Mouse (Mus musculus) liver, embryonic 15.5 days (tissue): ENCODE measurements around the gene Ptpru. TPM values are rescaled to one million over a fixed set of nuclear protein-coding genes. Genes with fewer than 3 reads are reported as not detected.

Experiments
- ATAC-seq: fragments of 200-750 bp; cut with Nextera tagmentation; 2 replicates; pipeline ENCODE4 v1.8.0; 2017; ENCODE audit warnings: moderate number of reproducible peaks, mild to moderate bottlenecking, moderate library complexity; ENCODE audit not compliant: insufficient read depth
- H3K27ac ChIP-seq: fragments of 300-500 bp; sonication (generic); replicated peaks from 2 replicates; pipeline ENCODE4 v1.5.1; 2015; ENCODE audit warnings: mild to moderate bottlenecking, inconsistent platforms
- H3K27me3 ChIP-seq: fragments of 300-500 bp; sonication (generic); 2 replicates; pipeline ENCODE4 v1.6.1; 2015; ENCODE audit warnings: mild to moderate bottlenecking, inconsistent platforms
- H3K36me3 ChIP-seq: fragments of 300-500 bp; sonication (generic); replicated peaks from 2 replicates; pipeline ENCODE4 v1.6.1; 2015; ENCODE audit warnings: moderate library complexity, mild to moderate bottlenecking, inconsistent platforms
- H3K4me1 ChIP-seq: fragments of 300-500 bp; sonication (generic); replicated peaks from 2 replicates; pipeline ENCODE4 v1.6.1; 2015; ENCODE audit warnings: inconsistent platforms
- H3K4me2 ChIP-seq: fragments of 300-500 bp; sonication (generic); 2 replicates; pipeline ENCODE4 v1.6.1; 2015; ENCODE audit warnings: moderate library complexity, mild to moderate bottlenecking, inconsistent platforms
- H3K4me3 ChIP-seq: fragments of 300-500 bp; sonication (generic); replicated peaks from 2 replicates; pipeline ENCODE4 v1.5.1; 2015; ENCODE audit warnings: mild to moderate bottlenecking, inconsistent platforms
- H3K9ac ChIP-seq: fragments of 300-500 bp; sonication (generic); 2 replicates; pipeline ENCODE4 v1.6.1; 2015; ENCODE audit warnings: moderate library complexity, mild to moderate bottlenecking, inconsistent platforms
- H3K9me3 ChIP-seq: fragments of 300-500 bp; sonication (generic); replicated peaks from 2 replicates; pipeline ENCODE4 v1.6.1; 2016; ENCODE audit warnings: inconsistent platforms
- WGBS: fragments of 180-500 bp; shearing (Covaris S2); methylation state at CpG from one replicate; pipeline ENCODE4 v1.1.7; 2015; ENCODE audit warnings: mixed read lengths; ENCODE audit not compliant: insufficient replicate concordance; 5-methylcytosine and 5-hydroxymethylcytosine counted together
- polyA plus RNA-seq: library from polyadenylated mRNA; unstranded; fragments of >200 nt; fragmentation: Nextera tagmentation; extraction: Ambion mirVana; gene quantifications from 2 replicates; pipeline ENCODE4 v1.2.1, GENCODE M21; 2015

The Ptpru gene
- polyA plus RNA-seq, 1 experiment from 2014 or later = 2.4 TPM

DNA sequence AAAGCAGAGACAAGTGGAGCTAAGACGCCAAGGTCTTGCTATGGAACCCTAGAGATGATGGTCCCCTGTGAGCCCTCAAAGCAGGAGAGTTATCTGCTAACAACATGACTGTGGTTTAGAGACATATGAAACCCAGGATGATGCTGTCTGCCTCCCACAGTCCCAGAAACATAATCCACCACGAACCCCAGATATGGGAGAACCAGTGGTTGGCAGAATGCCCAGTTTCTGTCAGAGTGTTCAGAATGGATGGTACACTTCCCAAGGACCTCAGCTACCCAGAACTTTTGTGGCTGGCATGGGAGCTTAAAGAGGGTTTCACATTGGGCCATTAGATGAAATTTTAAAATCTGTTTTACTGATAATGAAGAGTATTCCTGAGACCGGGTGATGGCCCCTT is 57.1 kb downstream of the Ptpru start:
- H3K4me2 ChIP-seq = no peak overlapping the region
- WGBS = 38% methylated on average over 3 of the region's 3 CpGs
- H3K27me3 ChIP-seq = 0 out of 2 replicates have a peak, but pooled peaks cover 4% of the 10 kb centered on the region
- no peaks in the 10 kb centered on the region for H3K4me1 ChIP-seq
- H3K9ac ChIP-seq = no peak overlapping the region
- H3K36me3 ChIP-seq = no peaks in the 10 kb centered on the region
- no peak for ATAC-seq
- no peak overlapping the region for H3K4me3 ChIP-seq
- H3K9me3 ChIP-seq = no peaks in the 10 kb centered on the region
- no peak overlapping the region for H3K27ac ChIP-seq

DNA sequence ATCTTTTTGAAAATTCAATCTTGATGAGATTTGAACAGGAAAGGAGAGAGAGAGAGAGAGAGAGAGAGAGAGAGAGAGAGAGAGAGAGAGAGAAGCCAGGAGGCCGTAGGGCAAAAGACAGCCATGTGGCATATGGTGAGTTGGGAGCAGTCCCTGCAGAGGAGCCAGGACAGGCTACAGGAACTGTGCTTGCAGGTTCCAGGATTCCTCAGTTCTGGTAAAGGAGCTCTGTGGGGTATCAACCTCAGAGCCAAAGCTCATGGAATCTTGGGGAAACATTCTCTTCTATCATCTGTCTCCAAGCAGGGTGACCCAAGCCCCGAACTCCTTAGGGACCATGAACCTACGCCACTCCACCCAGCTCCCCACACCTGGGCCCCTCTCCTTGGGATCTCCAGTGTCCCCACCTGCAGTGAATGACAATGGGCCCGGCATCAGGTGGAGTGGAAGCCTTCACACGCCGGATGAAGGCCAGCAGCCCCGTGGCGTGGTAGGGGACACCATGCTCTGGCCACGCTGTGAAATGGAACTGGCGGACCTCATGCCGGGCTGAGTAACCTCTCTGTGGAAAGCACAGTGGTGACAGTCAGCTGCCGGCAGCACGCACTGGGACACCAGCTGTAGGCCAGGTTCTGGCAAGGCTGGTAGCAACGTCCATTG is 59.3 kb downstream of the Ptpru start:
- 0 out of 2 replicates have a peak, but pooled peaks cover 4% of the 10 kb centered on the region for H3K27me3 ChIP-seq
- H3K9ac ChIP-seq = no peak overlapping the region
- H3K4me3 ChIP-seq = no peak overlapping the region
- no peaks in the 10 kb centered on the region for H3K4me1 ChIP-seq
- H3K4me2 ChIP-seq = no peak overlapping the region
- no peaks in the 10 kb centered on the region for H3K9me3 ChIP-seq
- no peaks in the 10 kb centered on the region for H3K36me3 ChIP-seq
- WGBS = 73% methylated on average over 14 of the region's 14 CpGs
- no peak overlapping the region for H3K27ac ChIP-seq
- ATAC-seq = no peak

DNA sequence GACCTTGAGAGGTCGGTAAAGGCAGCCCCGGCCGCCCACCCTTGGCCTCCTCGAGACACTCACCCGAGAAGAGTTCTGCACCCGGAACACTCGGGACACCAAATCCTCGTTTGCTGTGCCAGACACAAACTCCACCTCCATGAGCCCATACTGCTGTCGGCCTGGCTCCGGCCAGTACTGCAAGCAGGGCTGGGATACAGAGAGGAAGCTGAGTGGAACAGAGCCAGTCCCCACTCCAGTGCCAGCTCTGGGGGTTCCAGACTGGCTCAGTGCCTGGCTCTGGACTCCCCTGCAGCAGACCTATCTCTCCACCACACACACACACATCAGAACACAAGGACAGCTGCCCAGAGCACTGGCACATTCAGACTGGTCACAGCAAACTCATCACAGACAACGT is 66.7 kb downstream of the Ptpru start:
- Histone ChIP-seq H3K4me2 (no peak overlapping the region), H3K4me3 (no peak overlapping the region), H3K27me3 (no peaks in the 10 kb centered on the region), H3K4me1 (no peaks in the 10 kb centered on the region), H3K36me3 (no peaks in the 10 kb centered on the region), H3K9me3 (no peaks in the 10 kb centered on the region), H3K9ac (no peak overlapping the region), H3K27ac (no peak overlapping the region)
- ATAC-seq = no peak
- WGBS = 66% methylated on average over 11 of the region's 11 CpGs

DNA sequence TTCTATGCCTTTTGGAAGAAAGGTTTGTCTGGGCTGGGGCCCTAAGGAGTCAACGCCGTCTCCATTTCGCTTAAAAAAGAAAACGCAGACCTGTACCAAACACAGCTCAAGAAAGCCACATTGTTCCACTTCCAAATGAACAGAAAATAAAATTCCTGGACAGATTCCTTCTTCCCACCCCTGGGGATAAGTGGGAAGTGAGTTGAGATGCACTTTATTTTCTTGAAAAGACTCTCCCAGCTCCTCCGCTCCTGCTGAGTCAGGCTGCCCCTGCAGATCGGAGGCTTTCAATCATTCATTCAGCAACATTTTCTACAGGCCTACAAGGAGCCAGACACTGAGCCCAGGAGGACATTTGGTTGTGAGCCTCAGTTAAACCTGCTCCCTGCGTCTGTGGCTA is 74.2 kb downstream of the Ptpru start:
- Histone ChIP-seq H3K9me3 (no peaks in the 10 kb centered on the region), H3K4me3 (no peak overlapping the region), H3K4me2 (no peak overlapping the region), H3K36me3 (no peaks in the 10 kb centered on the region), H3K4me1 (no peaks in the 10 kb centered on the region), H3K27me3 (no peaks in the 10 kb centered on the region), H3K9ac (no peak overlapping the region), H3K27ac (no peak overlapping the region)
- ATAC-seq = no peak
- 80% methylated on average over 7 of the region's 7 CpGs for WGBS

DNA sequence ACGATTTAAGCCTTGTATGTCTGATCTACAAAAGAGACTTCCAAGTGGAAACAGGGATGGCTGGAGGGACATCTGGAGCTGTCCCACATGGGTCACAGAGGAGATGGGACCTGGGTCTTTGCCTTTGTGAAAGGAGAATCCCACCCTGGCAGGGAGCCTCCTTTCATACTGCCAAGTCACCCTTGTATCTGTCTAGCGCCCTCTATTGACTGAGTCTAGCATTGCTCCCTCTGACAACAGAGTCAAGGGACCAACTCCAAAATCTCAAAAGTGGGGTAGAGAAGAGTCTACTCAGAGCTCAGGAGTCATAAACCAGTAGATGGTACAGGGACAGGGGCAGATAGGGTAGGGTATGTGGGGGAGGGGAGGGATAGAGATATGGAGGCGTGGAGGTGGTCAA is 74.6 kb downstream of the Ptpru start:
- no peaks in the 10 kb centered on the region for H3K4me1 ChIP-seq
- ATAC-seq = no peak
- 54% methylated on average over 3 of the region's 3 CpGs for WGBS
- H3K27ac ChIP-seq = no peak overlapping the region
- no peaks in the 10 kb centered on the region for H3K36me3 ChIP-seq
- H3K4me3 ChIP-seq = no peak overlapping the region
- no peak overlapping the region for H3K4me2 ChIP-seq
- H3K27me3 ChIP-seq = no peaks in the 10 kb centered on the region
- no peaks in the 10 kb centered on the region for H3K9me3 ChIP-seq
- no peak overlapping the region for H3K9ac ChIP-seq

DNA sequence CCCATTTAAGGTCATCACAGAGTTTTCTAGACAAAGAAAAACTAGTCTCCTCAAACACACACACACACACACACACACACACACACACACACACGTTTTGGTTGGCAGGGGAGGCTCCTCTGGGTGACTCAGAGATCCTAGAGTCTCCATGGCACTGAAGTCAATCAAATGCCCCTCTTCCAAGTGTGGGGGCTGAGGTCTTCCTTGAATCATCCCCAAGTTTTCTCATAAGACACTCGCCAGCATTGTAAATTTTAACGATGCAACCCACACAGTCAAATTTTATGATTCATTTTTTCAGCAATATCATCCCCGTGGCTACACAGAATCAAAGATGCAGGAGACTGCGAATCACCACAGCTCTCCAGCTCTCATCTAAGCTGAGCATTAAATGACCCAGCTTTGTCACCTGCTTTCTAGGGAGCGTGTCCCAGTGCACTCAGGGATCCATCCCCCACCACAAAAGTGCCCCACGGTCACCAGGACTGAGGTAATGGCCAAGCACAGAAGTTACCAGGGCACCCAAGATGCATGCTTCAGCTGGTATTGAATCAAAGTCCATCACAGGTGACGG is 75.8 kb downstream of the Ptpru start:
- H3K4me3 ChIP-seq = no peak overlapping the region
- 56% methylated on average over 8 of the region's 8 CpGs for WGBS
- no peaks in the 10 kb centered on the region for H3K9me3 ChIP-seq
- no peak for ATAC-seq
- no peaks in the 10 kb centered on the region for H3K27me3 ChIP-seq
- no peak overlapping the region for H3K27ac ChIP-seq
- no peak overlapping the region for H3K4me2 ChIP-seq
- H3K36me3 ChIP-seq = no peaks in the 10 kb centered on the region
- no peaks in the 10 kb centered on the region for H3K4me1 ChIP-seq
- H3K9ac ChIP-seq = no peak overlapping the region

DNA sequence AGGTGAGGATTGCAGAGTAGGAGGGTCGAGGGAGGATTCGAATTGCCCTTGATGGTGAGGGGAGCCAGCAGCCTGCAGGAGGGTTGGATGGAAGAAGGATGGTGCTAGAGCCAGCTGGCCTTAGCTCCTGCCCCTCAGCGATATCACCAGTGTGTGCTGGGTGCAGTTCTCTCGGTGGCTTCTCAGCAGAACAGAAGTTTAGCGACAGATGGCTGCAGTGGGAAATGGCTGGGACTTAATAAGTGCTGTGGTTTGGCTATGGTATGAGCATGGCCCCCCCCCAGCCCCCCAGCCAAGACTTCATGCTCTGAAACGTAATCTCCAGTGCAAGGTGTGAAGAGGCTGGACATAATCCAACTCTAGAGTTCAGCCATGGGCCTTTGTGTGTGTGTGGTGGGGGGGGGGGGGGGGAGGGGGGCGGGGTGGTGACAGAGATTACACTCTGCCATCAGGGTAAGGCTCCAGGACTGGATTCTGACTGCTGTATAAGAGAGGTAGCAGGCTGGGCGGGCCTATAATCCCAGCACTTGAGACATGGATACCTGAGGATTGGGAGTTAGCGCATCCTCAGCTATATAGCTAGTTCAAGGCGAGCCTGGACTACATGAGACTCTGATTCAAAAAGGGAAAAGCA is 85.8 kb downstream of the Ptpru start:
- Histone ChIP-seq H3K4me3 (no peak overlapping the region), H3K27ac (no peak overlapping the region), H3K27me3 (no peaks in the 10 kb centered on the region), H3K4me1 (no peaks in the 10 kb centered on the region), H3K9ac (no peak overlapping the region), H3K9me3 (no peaks in the 10 kb centered on the region), H3K4me2 (no peak overlapping the region), H3K36me3 (no peaks in the 10 kb centered on the region)
- 51% methylated on average over 9 of the region's 10 CpGs for WGBS
- no peak for ATAC-seq

DNA sequence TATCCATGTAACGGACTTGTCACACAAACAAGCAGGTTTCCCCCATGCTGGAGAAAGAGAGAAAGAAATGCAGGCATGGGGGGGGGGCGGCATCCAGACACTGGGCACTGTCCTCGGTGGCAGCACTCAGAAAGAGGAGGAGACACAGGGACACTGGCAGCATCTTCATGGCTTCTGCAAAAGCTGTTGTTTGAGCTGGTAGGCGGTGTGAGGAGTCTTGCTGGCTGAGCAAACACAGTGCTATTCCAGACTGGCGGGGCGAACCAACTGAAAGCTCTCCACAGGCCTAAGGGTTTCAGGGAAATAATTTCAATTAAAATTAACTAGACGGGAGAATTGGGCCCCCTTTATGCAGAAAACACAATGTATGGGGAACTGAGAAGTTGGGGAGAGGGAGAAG is 86.5 kb downstream of the Ptpru start:
- no peaks in the 10 kb centered on the region for H3K9me3 ChIP-seq
- no peaks in the 10 kb centered on the region for H3K27me3 ChIP-seq
- no peak overlapping the region for H3K9ac ChIP-seq
- no peaks in the 10 kb centered on the region for H3K36me3 ChIP-seq
- ATAC-seq = no peak
- WGBS = 56% methylated on average over 7 of the region's 7 CpGs
- H3K27ac ChIP-seq = no peak overlapping the region
- H3K4me2 ChIP-seq = no peak overlapping the region
- no peak overlapping the region for H3K4me3 ChIP-seq
- no peaks in the 10 kb centered on the region for H3K4me1 ChIP-seq

DNA sequence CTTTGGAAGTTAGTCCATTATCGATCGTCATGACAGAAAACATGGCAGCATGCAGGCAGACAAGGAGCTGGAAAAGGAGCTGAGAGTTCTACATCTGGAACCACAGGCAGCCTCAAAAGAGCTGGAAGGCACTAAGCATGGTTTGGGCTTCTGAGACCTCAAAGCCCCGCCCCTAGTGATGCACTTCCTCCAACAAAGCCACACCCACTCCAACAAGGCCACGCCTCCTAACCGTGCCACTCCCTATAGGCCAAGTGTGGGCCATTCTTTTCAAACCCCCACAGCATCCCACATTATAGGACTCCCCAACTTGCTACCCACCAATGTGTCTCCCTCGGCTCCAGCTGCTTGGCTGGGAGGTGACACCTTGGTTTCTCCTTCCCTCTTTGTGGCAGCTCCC is 88.3 kb downstream of the Ptpru start:
- Histone ChIP-seq H3K4me1 (no peaks in the 10 kb centered on the region), H3K27ac (no peak overlapping the region), H3K4me3 (no peak overlapping the region), H3K9me3 (no peaks in the 10 kb centered on the region), H3K4me2 (no peak overlapping the region), H3K9ac (no peak overlapping the region), H3K27me3 (no peaks in the 10 kb centered on the region), H3K36me3 (no peaks in the 10 kb centered on the region)
- ATAC-seq = no peak
- WGBS = 61% methylated on average over 6 of the region's 6 CpGs

DNA sequence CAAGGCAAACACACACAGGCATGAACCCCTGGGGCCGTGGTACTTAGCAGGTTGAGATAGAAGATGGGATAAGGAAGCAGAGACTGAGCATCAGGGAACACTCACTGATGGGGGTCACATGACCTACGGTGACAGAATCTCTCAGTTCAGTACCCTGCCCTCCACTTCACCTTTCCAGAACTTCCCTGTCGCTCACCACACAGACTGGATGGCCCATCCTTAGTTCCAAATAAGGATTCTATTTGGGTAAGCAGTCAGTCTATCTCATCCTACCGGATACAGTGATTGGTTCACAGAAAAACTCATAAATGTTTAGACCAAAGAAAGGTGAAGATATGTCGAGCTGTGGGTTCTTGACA is 93.4 kb downstream of the Ptpru start:
- H3K9me3 ChIP-seq = no peaks in the 10 kb centered on the region
- H3K36me3 ChIP-seq = no peaks in the 10 kb centered on the region
- H3K9ac ChIP-seq = no peak overlapping the region
- ATAC-seq = no peak
- H3K4me3 ChIP-seq = no peak overlapping the region
- H3K4me1 ChIP-seq = no peaks in the 10 kb centered on the region
- H3K4me2 ChIP-seq = no peak overlapping the region
- H3K27me3 ChIP-seq = no peaks in the 10 kb centered on the region
- 42% methylated on average over 5 of the region's 5 CpGs for WGBS
- H3K27ac ChIP-seq = no peak overlapping the region

DNA sequence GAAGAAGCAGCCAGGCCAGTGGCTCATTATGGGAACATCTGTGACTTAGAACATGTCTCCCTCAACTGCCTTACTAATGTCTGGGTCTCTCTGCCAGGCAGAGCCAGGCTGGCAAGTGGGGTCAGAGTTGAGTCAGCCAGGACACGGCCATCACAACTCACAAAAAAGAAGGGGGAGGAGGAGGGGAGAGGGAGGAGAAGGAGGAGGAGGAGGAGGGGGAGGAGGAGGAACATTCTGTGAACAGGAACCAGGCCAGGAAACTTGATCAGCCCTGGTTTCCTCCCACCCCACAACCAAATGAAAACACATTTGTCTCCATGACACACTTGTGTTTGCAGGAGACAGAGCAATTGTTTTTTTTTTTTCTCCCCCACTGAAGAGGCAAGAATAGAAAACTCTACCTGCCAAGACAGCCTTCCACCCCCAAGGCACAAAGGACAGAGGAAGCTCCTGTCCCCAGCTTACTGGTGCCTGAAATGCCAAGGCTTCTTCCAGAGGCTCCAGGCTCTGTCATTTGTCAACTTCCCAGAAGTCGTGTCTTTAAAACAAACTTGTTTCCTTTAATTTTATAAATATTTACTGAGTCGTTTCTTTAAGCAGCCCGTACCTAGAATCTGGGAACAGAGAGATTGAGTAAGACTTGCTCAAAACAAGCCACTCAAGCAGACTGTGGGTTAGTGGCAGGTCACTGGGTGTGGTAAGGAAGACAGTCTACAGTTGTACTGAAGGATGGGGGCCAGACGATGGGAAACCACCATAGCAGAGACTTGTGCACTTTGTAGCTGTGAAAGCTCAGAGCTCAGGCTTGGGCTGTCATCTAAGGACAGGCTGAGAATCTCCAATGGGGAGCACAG is 94.0 kb downstream of the Ptpru start:
- WGBS = 10% methylated on average over 5 of the region's 5 CpGs

More for the DNA sequence above, 94.0 kb downstream of the Ptpru start:
- Histone ChIP-seq H3K4me1 (no peaks in the 10 kb centered on the region), H3K36me3 (no peaks in the 10 kb centered on the region), H3K27me3 (no peaks in the 10 kb centered on the region), H3K27ac (no peak overlapping the region), H3K9me3 (no peaks in the 10 kb centered on the region), H3K4me3 (no peak overlapping the region), H3K4me2 (no peak overlapping the region), H3K9ac (no peak overlapping the region)
- no peak for ATAC-seq
